Mouse (Mus musculus) intestine, postnatal 0 days (tissue): Measurements from ENCODE around the gene Col8a1. TPM values are rescaled to one million over a fixed set of nuclear protein-coding genes. Genes with fewer than 3 reads are reported as not detected.

Experiments
- ATAC-seq: fragments of 200-750 bp; cut with Nextera tagmentation; 2 replicates; pipeline ENCODE4 v1.8.0; 2017; ENCODE audit warnings: mild to moderate bottlenecking, moderate TSS enrichment, moderate library complexity
- H3K27ac ChIP-seq: fragments of 300-500 bp; sonication (generic); 2 replicates; pipeline ENCODE4 v1.5.1; 2014; ENCODE audit warnings: mild to moderate bottlenecking, low read depth, low read length, moderate library complexity
- H3K27me3 ChIP-seq: fragments of 300-500 bp; sonication (generic); replicated peaks from 2 replicates; pipeline ENCODE4 v1.6.1; 2014; ENCODE audit warnings: low read length, mixed read lengths; ENCODE audit not compliant: control insufficient read depth, insufficient read depth
- H3K36me3 ChIP-seq: fragments of 300-500 bp; sonication (generic); 2 replicates; pipeline ENCODE4 v1.6.1; 2014; ENCODE audit warnings: mild to moderate bottlenecking, moderate library complexity; ENCODE audit not compliant: control insufficient read depth, insufficient read depth
- H3K4me1 ChIP-seq: fragments of 300-500 bp; sonication (generic); replicated peaks from 2 replicates; pipeline ENCODE4 v1.6.1; 2014; ENCODE audit warnings: antibody characterized with exemption, low read length, mixed read lengths; ENCODE audit not compliant: control insufficient read depth, insufficient read depth
- H3K4me2 ChIP-seq: fragments of 300-500 bp; sonication (generic); replicated peaks from 2 replicates; pipeline ENCODE4 v1.6.1; 2014; ENCODE audit warnings: low read depth, mild to moderate bottlenecking, moderate library complexity
- H3K4me3 ChIP-seq: fragments of 300-500 bp; sonication (generic); 2 replicates; pipeline ENCODE4 v1.5.1; 2014; ENCODE audit warnings: low read depth, low read length
- H3K9ac ChIP-seq: fragments of 300-500 bp; sonication (generic); 2 replicates; pipeline ENCODE4 v1.6.1; 2014; ENCODE audit warnings: mild to moderate bottlenecking, low read depth, low read length
- H3K9me3 ChIP-seq: fragments of 300-500 bp; sonication (generic); 2 replicates; pipeline ENCODE4 v1.6.1; 2016; ENCODE audit warnings: mixed run types; ENCODE audit not compliant: control insufficient read depth
- CTCF ChIP-seq: sonication (generic); IDR thresholded peaks from 2 replicates; pipeline ENCODE4 v1.5.1; 2016; ENCODE audit warnings: low read depth, mild to moderate bottlenecking, control low read depth, antibody characterized with exemption, moderate library complexity
- WGBS: fragments of 180-500 bp; shearing (Covaris S2); extraction: QIAGEN DNeasy Blood & Tissue Kit; methylation state at CpG from one replicate; pipeline ENCODE4 v1.1.7; 2014; 5-methylcytosine and 5-hydroxymethylcytosine counted together
- polyA plus RNA-seq: library from polyadenylated mRNA; unstranded; fragments of >200 nt; fragmentation: Nextera tagmentation; extraction: Ambion mirVana; gene quantifications from 2 replicates; pipeline ENCODE4 v1.2.1, GENCODE M21; 2015

The Col8a1 gene
- polyA plus RNA-seq, 1 experiment from 2014 or later, result 7.3 TPM

DNA sequence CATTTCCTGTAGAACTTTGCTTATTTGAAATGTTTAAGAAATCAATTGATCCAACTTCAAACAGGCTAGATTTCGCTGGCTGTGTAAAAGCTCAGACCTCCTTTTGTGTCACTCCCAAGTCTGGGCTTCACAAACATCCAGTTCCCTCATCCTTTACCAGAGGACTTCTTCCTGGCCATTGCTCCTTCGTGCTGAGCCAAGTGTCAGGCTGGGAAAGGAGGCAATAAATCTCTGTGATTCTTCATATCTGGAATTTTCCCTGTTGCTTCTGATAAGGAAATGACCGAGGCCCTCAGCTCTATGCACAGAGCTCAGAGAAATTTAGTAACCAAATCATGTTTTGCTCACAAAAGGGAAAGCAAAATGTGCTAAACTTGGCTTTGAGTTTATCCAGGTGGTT is 91.9 kb downstream of the Col8a1 start:
- H3K9ac ChIP-seq, result no peak overlapping the region
- ATAC-seq, result no peak
- H3K27me3 ChIP-seq, result no peaks in the 10 kb centered on the region
- WGBS, result 27% methylated on average over 3 of the region's 3 CpGs
- TF ChIP-seq CTCF, result no peak
- H3K9me3 ChIP-seq, result no peaks in the 10 kb centered on the region
- no peak overlapping the region for H3K27ac ChIP-seq
- H3K36me3 ChIP-seq, result no peaks in the 10 kb centered on the region
- H3K4me1 ChIP-seq, result no peaks in the 10 kb centered on the region
- H3K4me2 ChIP-seq, result no peak overlapping the region
- H3K4me3 ChIP-seq, result no peak overlapping the region

DNA sequence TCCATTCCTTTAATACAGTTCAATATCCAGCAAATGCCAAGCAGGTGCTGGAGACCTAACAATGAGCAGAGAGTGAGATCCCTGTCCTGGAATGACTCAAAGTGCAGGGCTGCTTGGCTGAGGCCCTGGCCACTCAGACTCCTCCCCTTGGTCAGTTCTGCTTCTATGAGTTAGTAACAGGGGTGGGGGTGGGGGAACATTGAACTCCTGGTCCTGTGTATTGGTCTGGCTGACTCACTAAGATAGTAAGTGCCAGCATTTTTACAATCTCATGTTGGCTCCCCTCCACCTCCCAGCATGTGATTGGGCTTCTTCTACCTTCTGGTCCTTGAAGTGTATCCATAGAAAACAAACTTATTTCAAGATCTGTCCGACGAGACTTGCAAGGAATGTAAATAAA is 104.6 kb downstream of the Col8a1 start:
- Histone ChIP-seq H3K36me3 (no peaks in the 10 kb centered on the region), H3K27me3 (no peaks in the 10 kb centered on the region), H3K4me1 (no peaks in the 10 kb centered on the region), H3K9ac (no peak overlapping the region), H3K27ac (no peak overlapping the region), H3K4me3 (no peak overlapping the region), H3K9me3 (no peaks in the 10 kb centered on the region), H3K4me2 (no peak overlapping the region)
- no peak for ATAC-seq
- WGBS, result 13% methylated on average over 2 of the region's 2 CpGs
- no peak for TF ChIP-seq CTCF

DNA sequence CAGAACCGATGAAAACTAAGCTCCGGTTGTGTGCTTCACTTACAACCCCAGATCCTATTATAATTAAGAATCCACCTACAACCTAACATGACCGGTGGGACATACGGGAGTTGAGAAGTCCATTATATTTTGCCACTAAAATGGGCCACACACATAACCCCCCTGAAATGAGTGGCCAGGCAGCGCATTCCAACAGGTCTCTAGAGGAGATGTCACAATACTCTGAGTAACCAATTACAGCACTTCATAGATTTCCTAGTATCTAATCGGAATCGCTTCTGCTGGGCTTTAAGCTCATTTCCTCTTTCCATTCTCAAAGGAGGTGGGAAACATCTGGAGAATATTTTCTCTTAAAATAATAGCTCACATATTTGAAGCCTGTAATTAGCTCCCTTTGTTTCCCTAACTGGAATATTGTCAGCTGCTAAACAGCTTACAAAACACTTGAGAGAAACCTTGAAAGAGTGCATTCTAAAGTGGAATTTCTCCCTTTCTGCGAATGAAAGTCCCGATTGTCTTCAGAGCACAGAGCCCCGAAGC is 113.1 kb downstream of the Col8a1 start:
- no peak for TF ChIP-seq CTCF
- Histone ChIP-seq H3K9me3 (no peaks in the 10 kb centered on the region), H3K9ac (no peak overlapping the region), H3K27ac (no peak overlapping the region), H3K27me3 (no peaks in the 10 kb centered on the region), H3K4me1 (no peaks in the 10 kb centered on the region), H3K4me2 (no peak overlapping the region), H3K36me3 (no peaks in the 10 kb centered on the region), H3K4me3 (no peak overlapping the region)
- ATAC-seq, result no peak
- WGBS, result 77% methylated on average over 10 of the region's 10 CpGs

GRCm38 (mm10) chr16:57634766-57635165 is 119.8 kb downstream of the Col8a1 start:
- TF ChIP-seq CTCF, result no peak
- WGBS, result 32% methylated on average over 5 of the region's 5 CpGs
- Histone ChIP-seq H3K36me3 (no peaks in the 10 kb centered on the region), H3K27me3 (no peaks in the 10 kb centered on the region), H3K4me2 (no peak overlapping the region), H3K9me3 (no peaks in the 10 kb centered on the region), H3K4me3 (no peak overlapping the region), H3K27ac (no peak overlapping the region), H3K9ac (no peak overlapping the region), H3K4me1 (no peaks in the 10 kb centered on the region)
- no peak for ATAC-seq

DNA sequence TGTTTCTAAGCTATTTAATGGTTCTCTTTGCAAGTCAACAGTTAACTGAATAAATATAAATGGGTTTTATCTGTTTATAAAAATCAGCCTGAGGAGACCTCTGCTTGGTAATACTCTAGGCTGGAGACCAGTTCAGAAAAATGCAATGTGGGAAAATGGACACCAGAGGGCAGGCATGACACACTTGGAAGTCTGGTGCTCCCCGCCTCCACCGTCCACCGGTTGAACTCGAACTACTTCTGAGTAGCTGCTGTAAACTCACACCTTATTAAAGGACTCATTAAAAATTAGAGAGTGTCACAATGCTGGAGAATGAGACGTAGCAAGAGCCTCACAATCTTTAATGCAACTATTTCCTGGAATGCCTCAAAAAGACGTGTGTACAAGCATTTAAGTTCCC is 120.3 kb downstream of the Col8a1 start:
- no peak overlapping the region for H3K4me3 ChIP-seq
- no peaks in the 10 kb centered on the region for H3K4me1 ChIP-seq
- H3K27me3 ChIP-seq, result no peaks in the 10 kb centered on the region
- ATAC-seq, result no peak
- H3K27ac ChIP-seq, result no peak overlapping the region
- no peak overlapping the region for H3K9ac ChIP-seq
- H3K9me3 ChIP-seq, result no peaks in the 10 kb centered on the region
- peak; percentile 90 for TF ChIP-seq CTCF
- H3K36me3 ChIP-seq, result no peaks in the 10 kb centered on the region
- no peak overlapping the region for H3K4me2 ChIP-seq
- 10% methylated on average over 6 of the region's 6 CpGs for WGBS

DNA sequence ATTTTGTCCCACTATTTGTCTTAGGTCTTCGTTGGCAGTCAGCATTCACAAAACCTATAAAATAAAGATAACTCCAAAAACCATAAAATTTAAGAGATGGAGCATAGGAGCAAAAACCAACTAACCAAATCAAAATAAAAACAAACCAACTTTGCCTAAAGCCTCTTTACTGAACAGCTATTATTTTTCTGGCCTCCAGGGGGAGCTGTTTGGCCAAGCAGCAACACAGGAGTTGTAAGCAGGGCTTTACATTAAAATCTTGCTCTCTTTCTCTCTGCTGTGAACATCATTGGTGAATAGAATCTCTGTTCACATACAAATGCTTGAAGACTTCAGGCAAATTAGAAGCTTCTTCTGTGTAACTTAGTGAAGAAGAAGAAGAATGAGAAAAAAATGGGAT is 142.8 kb downstream of the Col8a1 start:
- Histone ChIP-seq H3K27ac (no peak overlapping the region), H3K27me3 (no peaks in the 10 kb centered on the region), H3K4me1 (0 out of 2 replicates have a peak, but pooled peaks cover 5% of the 10 kb centered on the region), H3K4me3 (no peak overlapping the region), H3K36me3 (no peaks in the 10 kb centered on the region), H3K9me3 (no peaks in the 10 kb centered on the region), H3K9ac (no peak overlapping the region), H3K4me2 (no peak overlapping the region)
- TF ChIP-seq CTCF, result peak; percentile 83
- 3% methylated on average over 1 of the region's 1 CpGs for WGBS
- no peak for ATAC-seq
